Mouse (Mus musculus): ENCODE measurements around the gene Thg1l. TPM values are rescaled to one million over a fixed set of nuclear protein-coding genes. Genes with fewer than 3 reads are reported as not detected.

Thg1l gene
- polyA plus RNA-seq, 1 experiment from 2014 or later, result 5.6 TPM

DNA sequence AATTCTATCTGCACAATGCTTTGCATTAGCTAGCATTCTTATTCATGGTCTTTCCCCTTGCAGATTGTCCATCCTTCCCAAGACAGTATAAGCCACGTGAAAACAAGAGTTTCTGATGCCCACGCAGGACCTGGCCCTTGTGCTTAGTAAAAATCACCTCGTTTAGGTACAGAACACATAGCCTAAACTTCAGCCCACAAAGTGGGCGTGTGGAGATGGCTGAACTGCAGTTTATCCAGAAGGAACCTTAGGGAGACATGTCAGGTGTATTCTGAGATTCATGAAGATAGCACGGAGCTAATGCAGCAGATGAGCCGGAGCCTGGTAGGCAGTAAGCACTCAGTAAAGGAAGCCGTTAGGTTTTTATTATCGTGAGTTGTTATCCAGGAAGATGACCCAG, 34.3 kb downstream of the Thg1l start:
- H3K9ac ChIP-seq (ENCODE audit: low read depth, low read length), result no peak overlapping the region
- no peaks in the 10 kb centered on the region for H3K9me3 ChIP-seq (ENCODE audit: control insufficient read depth)
- no peak overlapping the region for H3K4me3 ChIP-seq (ENCODE audit: low read depth, low read length)
- H3K27ac ChIP-seq (ENCODE audit: low read depth, low read length), result no peak overlapping the region
- H3K4me1 ChIP-seq (replicated peaks; ENCODE audit: control insufficient read depth, insufficient read depth, low read length), result no peaks in the 10 kb centered on the region
- H3K36me3 ChIP-seq (ENCODE audit: control insufficient read depth, insufficient read depth), result no peaks in the 10 kb centered on the region
- ATAC-seq, result no peak
- no peak overlapping the region for H3K4me2 ChIP-seq (replicated peaks; ENCODE audit: low read depth)
- no peak for TF ChIP-seq CTCF (IDR thresholded peaks at IDR 0.05; ENCODE audit: low read depth)
- WGBS, result 43% methylated on average over 8 of the region's 8 CpGs
- no peaks in the 10 kb centered on the region for H3K27me3 ChIP-seq (replicated peaks; ENCODE audit: control insufficient read depth, insufficient read depth, low read length)

DNA sequence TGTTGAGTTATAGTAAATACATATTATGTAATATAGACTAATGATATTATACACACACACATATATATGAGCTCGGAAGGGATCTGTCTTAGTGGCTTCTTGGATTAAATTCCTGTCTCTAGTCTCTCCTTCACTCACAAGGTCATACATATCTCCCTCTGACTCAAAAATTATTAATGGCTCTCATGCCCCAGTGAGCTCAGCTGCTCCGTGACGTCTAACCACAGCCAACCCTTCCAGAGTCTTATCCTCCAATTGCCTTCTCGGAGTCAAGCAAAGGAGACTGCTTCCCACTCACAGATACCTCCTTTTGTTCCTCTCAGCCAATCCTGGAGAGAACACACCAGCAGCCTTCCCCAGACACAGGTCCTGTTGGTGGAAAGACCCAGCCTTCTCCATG, 36.5 kb downstream of the Thg1l start:
- no peak for ATAC-seq
- no peaks in the 10 kb centered on the region for H3K9me3 ChIP-seq (ENCODE audit: control insufficient read depth)
- 87% methylated on average over 4 of the region's 4 CpGs for WGBS
- H3K36me3 ChIP-seq (ENCODE audit: control insufficient read depth, insufficient read depth), result no peaks in the 10 kb centered on the region
- no peak overlapping the region for H3K9ac ChIP-seq (ENCODE audit: low read depth, low read length)
- H3K27me3 ChIP-seq (replicated peaks; ENCODE audit: control insufficient read depth, insufficient read depth, low read length), result no peaks in the 10 kb centered on the region
- no peak overlapping the region for H3K4me2 ChIP-seq (replicated peaks; ENCODE audit: low read depth)
- no peak overlapping the region for H3K27ac ChIP-seq (ENCODE audit: low read depth, low read length)
- H3K4me1 ChIP-seq (replicated peaks; ENCODE audit: control insufficient read depth, insufficient read depth, low read length), result no peaks in the 10 kb centered on the region
- no peak overlapping the region for H3K4me3 ChIP-seq (ENCODE audit: low read depth, low read length)
- TF ChIP-seq CTCF (IDR thresholded peaks at IDR 0.05; ENCODE audit: low read depth), result no peak

DNA sequence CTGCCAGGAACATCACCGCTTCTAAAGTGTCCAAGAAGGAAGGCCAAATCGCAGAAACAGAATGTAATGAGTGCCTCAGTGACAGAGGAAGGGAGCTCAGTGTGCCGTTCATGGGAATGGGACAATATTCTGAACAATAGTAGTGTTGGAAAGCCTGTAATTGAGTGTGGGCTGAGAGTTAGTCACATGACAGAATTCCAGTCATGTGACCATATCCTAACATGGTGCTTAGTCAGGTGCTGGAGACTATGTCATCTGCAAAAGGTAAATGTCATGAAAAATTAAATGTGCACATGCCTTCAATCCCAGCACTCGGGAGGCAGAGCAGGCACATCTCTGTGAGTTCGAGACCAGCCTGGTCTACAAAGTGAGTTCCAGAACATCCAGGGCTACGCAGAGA, 37.3 kb downstream of the Thg1l start:
- no peak for ATAC-seq
- Histone ChIP-seq H3K4me3 (ENCODE audit: low read depth, low read length) (no peak overlapping the region), H3K27ac (ENCODE audit: low read depth, low read length) (no peak overlapping the region), H3K4me2 (replicated peaks; ENCODE audit: low read depth) (no peak overlapping the region), H3K4me1 (replicated peaks; ENCODE audit: control insufficient read depth, insufficient read depth, low read length) (no peaks in the 10 kb centered on the region), H3K9ac (ENCODE audit: low read depth, low read length) (no peak overlapping the region), H3K36me3 (ENCODE audit: control insufficient read depth, insufficient read depth) (no peaks in the 10 kb centered on the region), H3K27me3 (replicated peaks; ENCODE audit: control insufficient read depth, insufficient read depth, low read length) (no peaks in the 10 kb centered on the region), H3K9me3 (ENCODE audit: control insufficient read depth) (no peaks in the 10 kb centered on the region)
- 92% methylated on average over 6 of the region's 6 CpGs for WGBS
- no peak for TF ChIP-seq CTCF (IDR thresholded peaks at IDR 0.05; ENCODE audit: low read depth)

DNA sequence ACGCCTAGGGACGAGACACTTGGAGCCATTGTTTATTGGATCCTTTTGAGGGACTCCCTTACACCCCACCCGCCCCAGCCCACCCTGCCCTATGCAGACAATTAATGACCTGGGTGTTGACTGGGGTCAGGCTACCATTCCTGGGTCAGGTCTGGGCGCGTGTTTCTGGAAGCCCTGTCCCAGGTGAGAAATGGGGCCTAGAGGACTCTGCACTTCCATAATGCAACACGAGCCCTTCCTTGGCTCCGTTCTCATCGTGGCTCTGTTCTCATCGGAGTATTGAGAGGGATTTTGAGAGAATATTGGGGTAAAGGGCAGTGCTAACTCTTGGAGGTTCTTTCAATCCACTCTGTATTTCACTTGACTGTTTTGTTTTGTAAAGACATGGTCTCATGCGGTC, 39.1 kb downstream of the Thg1l start:
- Histone ChIP-seq H3K4me3 (ENCODE audit: low read depth, low read length) (no peak overlapping the region), H3K27ac (ENCODE audit: low read depth, low read length) (no peak overlapping the region), H3K27me3 (replicated peaks; ENCODE audit: control insufficient read depth, insufficient read depth, low read length) (no peaks in the 10 kb centered on the region), H3K4me1 (replicated peaks; ENCODE audit: control insufficient read depth, insufficient read depth, low read length) (no peaks in the 10 kb centered on the region), H3K36me3 (ENCODE audit: control insufficient read depth, insufficient read depth) (peaks cover 12% of the 10 kb centered on the region), H3K4me2 (replicated peaks; ENCODE audit: low read depth) (no peak overlapping the region), H3K9me3 (ENCODE audit: control insufficient read depth) (no peaks in the 10 kb centered on the region), H3K9ac (ENCODE audit: low read depth, low read length) (no peak overlapping the region)
- no peak for ATAC-seq
- TF ChIP-seq CTCF (IDR thresholded peaks at IDR 0.05; ENCODE audit: low read depth), result no peak
- WGBS, result 84% methylated on average over 10 of the region's 10 CpGs

DNA sequence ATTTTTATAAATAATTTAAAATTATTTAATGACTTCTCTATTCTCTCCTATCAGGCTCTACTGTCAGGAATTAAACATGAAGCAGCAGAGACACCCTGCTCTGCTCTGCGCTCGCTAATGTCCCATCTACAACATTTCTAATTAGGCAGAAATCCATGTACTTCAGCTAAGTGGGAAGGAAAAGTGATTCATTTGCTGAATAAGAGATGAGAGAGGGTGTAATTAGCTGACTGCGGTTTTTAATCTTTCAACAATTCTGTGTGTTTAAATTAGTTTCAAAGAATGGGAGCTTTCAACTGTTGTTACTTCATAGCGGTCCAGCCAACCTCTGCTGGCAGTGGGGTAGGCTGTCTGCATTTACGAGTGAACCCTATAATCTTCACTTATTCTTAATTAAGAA, 44.6 kb downstream of the Thg1l start:
- 97% methylated on average over 5 of the region's 5 CpGs for WGBS
- Histone ChIP-seq H3K9ac (ENCODE audit: low read depth, low read length) (no peak overlapping the region), H3K27me3 (replicated peaks; ENCODE audit: control insufficient read depth, insufficient read depth, low read length) (no peaks in the 10 kb centered on the region), H3K36me3 (ENCODE audit: control insufficient read depth, insufficient read depth) (peaks cover 60% of the 10 kb centered on the region), H3K4me3 (ENCODE audit: low read depth, low read length) (no peak overlapping the region), H3K4me2 (replicated peaks; ENCODE audit: low read depth) (no peak overlapping the region), H3K4me1 (replicated peaks; ENCODE audit: control insufficient read depth, insufficient read depth, low read length) (no peaks in the 10 kb centered on the region), H3K9me3 (ENCODE audit: control insufficient read depth) (no peaks in the 10 kb centered on the region), H3K27ac (ENCODE audit: low read depth, low read length) (no peak overlapping the region)
- no peak for TF ChIP-seq CTCF (IDR thresholded peaks at IDR 0.05; ENCODE audit: low read depth)
- no peak for ATAC-seq

DNA sequence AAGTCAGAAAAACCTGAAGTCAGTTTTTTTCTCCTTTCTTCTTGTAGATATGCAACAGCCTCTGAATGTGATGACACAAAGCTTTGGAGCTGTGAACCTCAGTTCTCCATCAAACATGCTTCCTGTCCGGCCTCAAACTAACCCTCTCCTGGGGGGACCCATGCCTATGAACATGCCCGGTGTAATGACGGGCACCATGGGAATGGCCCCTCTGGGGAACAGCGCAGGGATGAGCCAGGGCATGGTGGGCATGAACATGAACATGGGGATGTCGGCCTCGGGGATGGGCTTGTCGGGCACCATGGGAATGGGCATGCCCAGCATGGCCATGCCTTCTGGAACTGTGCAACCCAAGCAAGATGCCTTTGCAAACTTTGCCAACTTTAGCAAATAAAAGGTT, 46.4 kb downstream of the Thg1l start:
- peaks cover 64% of the 10 kb centered on the region for H3K36me3 ChIP-seq (ENCODE audit: control insufficient read depth, insufficient read depth)
- no peak overlapping the region for H3K4me3 ChIP-seq (ENCODE audit: low read depth, low read length)
- no peak overlapping the region for H3K9ac ChIP-seq (ENCODE audit: low read depth, low read length)
- no peaks in the 10 kb centered on the region for H3K9me3 ChIP-seq (ENCODE audit: control insufficient read depth)
- TF ChIP-seq CTCF (IDR thresholded peaks at IDR 0.05; ENCODE audit: low read depth), result no peak
- no peaks in the 10 kb centered on the region for H3K4me1 ChIP-seq (replicated peaks; ENCODE audit: control insufficient read depth, insufficient read depth, low read length)
- H3K27me3 ChIP-seq (replicated peaks; ENCODE audit: control insufficient read depth, insufficient read depth, low read length), result no peaks in the 10 kb centered on the region
- no peak overlapping the region for H3K4me2 ChIP-seq (replicated peaks; ENCODE audit: low read depth)
- no peak overlapping the region for H3K27ac ChIP-seq (ENCODE audit: low read depth, low read length)
- WGBS, result 97% methylated on average over 7 of the region's 7 CpGs
- ATAC-seq, result no peak

DNA sequence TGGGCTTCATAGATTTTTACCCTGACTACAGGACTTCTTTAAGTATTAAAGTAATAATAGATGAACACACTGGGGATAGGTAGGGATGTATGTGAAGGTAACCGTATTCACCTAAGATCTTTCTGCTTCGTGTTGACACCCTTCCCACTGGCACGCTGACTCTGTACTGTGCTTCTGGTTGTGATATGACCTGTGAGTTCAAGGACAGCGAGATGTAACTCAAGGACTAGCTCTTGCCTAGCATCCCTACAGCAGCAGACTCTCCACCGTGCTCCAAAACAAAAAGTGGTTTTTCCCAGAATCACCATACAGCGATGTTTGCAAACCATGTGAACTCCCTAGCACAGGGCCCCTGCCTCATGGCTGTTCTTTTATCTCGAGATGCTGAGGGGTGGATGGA, 47.2 kb downstream of the Thg1l start:
- H3K27me3 ChIP-seq (replicated peaks; ENCODE audit: control insufficient read depth, insufficient read depth, low read length), result no peaks in the 10 kb centered on the region
- 91% methylated on average over 7 of the region's 7 CpGs for WGBS
- H3K4me3 ChIP-seq (ENCODE audit: low read depth, low read length), result no peak overlapping the region
- no peaks in the 10 kb centered on the region for H3K4me1 ChIP-seq (replicated peaks; ENCODE audit: control insufficient read depth, insufficient read depth, low read length)
- H3K9me3 ChIP-seq (ENCODE audit: control insufficient read depth), result no peaks in the 10 kb centered on the region
- H3K4me2 ChIP-seq (replicated peaks; ENCODE audit: low read depth), result no peak overlapping the region
- H3K36me3 ChIP-seq (ENCODE audit: control insufficient read depth, insufficient read depth), result peaks cover 73% of the 10 kb centered on the region
- no peak for TF ChIP-seq CTCF (IDR thresholded peaks at IDR 0.05; ENCODE audit: low read depth)
- no peak for ATAC-seq
- H3K27ac ChIP-seq (ENCODE audit: low read depth, low read length), result no peak overlapping the region
- H3K9ac ChIP-seq (ENCODE audit: low read depth, low read length), result no peak overlapping the region
